Mouse (Mus musculus) liver, adult 10 weeks (tissue): ENCODE measurements around the gene Gm13287. TPM values are rescaled to one million over a fixed set of nuclear protein-coding genes. Genes with fewer than 3 reads are reported as not detected.

Source experiments
- polyA plus RNA-seq: library from polyadenylated mRNA; stranded (reverse); fragments of 350-450 nt; fragmentation: Illumina TruSeq; extraction: RNeasy Lipid Tissue Mini Kit (QIAGEN cat#74804); gene quantifications from one replicate; pipeline ENCODE4 v1.2.3, GENCODE M21; 2014; ENCODE audit warnings: low read depth, low replicate concordance

The Gm13287 gene
- polyA plus RNA-seq = not detected

DNA sequence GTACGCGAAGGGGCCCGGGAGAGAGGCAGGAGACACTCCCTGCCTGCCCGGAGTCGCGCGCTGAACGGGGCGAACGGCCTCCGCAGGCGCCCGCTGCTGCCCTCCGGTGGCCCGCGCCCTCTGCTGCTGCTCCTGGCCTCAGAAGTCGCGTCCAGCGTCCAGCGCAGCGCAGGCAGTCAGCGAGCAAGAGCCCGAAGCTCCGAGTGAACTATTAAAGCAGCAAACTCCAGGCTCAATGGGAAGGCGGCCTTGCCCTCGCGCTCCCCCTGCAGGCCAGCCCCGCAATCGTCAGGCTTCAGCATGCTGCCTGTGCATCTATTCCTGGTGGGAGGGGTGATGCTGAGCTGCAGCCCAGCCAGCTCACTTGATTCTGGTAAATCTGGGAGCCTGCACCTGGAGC lies at the start of gene Gm13287:
Gene Gm13287, plus strand, starts transcription at position 301 of the 400 bp plus-strand sequence.

GRCm38 (mm10) chr4:88754818-88755340 lies 48.2 kb upstream of the Gm13287 start, which contains the start of gene Gm13271:
Gene Gm13271, plus strand, starts transcription at chr4:88754868.

DNA sequence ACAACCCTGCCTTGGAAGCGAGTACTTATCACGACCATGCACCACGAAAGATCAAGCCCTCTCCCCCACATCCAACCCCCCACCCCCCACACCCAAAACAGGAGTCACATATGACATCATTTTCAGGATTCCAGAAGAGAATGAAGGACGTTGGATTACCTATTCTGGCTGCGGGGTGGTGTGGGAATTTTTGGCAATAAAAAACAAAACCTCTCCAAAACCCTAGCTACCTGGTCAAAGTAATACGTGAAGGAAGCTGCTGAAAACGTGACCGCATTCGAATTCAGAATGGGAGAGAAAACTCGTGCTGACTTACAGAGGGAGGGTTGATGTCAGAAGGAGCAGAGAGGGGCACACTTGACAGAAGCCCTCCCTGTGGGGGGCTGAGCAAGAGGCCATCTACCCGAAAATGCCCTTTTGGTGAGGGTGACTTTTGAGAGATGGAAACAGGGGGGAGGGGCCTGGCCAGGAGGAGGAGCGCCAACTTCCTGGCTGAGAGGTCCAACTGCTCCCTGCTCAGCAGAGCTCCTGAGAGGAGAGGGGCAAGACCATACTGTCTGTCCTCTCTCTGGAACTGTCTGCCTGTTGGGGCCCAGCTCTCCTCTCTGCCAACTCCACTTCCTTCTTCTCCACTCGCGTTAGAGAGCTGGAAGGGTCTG lies 43.3 kb upstream of the Gm13287 start, which contains the start of gene Gm13283:
Gene Gm13283, plus strand, starts transcription at position 510 of the 659 bp plus-strand sequence.

GRCm38 (mm10) chr4:88773534-88773933 lies 29.5 kb upstream of the Gm13287 start, which contains the start of gene Gm13290:
Gene Gm13290, plus strand, starts transcription at chr4:88773834.

DNA sequence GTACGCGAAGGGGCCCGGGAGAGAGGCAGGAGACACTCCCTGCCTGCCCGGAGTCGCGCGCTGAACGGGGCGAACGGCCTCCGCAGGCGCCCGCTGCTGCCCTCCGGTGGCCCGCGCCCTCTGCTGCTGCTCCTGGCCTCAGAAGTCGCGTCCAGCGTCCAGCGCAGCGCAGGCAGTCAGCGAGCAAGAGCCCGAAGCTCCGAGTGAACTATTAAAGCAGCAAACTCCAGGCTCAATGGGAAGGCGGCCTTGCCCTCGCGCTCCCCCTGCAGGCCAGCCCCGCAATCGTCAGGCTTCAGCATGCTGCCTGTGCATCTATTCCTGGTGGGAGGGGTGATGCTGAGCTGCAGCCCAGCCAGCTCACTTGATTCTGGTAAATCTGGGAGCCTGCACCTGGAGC lies 26.4 kb upstream of the Gm13287 start, which contains the start of gene Gm13289:
Gene Gm13289, plus strand, starts transcription at position 301 of the 400 bp plus-strand sequence.

GRCm38 (mm10) chr4:88779550-88779949 lies 23.5 kb upstream of the Gm13287 start, which contains the start of gene Gm13272:
Gene Gm13272, plus strand, starts transcription at chr4:88779850.

GRCm38 (mm10) chr4:88781831-88782230 lies 21.2 kb upstream of the Gm13287 start, which contains the start of gene Ifnz:
Gene Ifnz, plus strand, starts transcription at chr4:88782131.

DNA sequence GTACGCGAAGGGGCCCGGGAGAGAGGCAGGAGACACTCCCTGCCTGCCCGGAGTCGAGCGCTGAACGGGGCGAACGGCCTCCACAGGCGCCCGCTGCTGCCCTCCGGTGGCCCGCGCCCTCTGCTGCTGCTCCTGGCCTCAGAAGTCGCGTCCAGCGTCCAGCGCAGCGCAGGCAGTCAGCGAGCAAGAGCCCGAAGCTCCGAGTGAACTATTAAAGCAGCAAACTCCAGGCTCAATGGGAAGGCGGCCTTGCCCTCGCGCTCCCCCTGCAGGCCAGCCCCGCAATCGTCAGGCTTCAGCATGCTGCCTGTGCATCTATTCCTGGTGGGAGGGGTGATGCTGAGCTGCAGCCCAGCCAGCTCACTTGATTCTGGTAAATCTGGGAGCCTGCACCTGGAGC lies 17.6 kb upstream of the Gm13287 start, which contains the start of gene Gm13276:
Gene Gm13276, plus strand, starts transcription at position 301 of the 400 bp plus-strand sequence.

GRCm38 (mm10) chr4:88788402-88788801 lies 14.7 kb upstream of the Gm13287 start, which contains the start of gene Gm13277:
Gene Gm13277, plus strand, starts transcription at chr4:88788632.

GRCm38 (mm10) chr4:88791250-88791649 lies 11.8 kb upstream of the Gm13287 start, which contains the start of gene Gm13278:
Gene Gm13278, plus strand, starts transcription at chr4:88791550.

DNA sequence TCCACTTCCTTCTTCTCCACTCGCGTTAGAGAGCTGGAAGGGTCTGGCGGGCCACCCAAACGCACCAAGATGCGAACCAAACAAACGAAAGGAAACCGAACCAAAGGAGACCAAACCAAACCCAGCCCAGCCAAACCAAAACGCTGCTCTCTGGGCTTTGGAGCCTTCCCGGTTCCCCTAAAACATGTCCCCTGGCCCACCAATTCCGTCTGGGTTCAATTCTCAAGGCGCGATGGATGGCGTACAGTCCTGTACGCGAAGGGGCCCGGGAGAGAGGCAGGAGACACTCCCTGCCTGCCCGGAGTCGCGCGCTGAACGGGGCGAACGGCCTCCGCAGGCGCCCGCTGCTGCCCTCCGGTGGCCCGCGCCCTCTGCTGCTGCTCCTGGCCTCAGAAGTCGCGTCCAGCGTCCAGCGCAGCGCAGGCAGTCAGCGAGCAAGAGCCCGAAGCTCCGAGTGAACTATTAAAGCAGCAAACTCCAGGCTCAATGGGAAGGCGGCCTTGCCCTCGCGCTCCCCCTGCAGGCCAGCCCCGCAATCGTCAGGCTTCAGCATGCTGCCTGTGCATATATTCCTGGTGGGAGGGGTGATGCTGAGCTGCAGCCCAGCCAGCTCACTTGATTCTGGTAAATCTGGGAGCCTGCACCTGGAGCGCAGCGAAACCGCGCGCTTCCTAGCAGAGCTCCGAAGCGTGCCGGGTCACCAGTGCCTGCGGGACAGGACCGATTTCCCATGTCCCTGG lies 8.9 kb upstream of the Gm13287 start, which contains the start of gene Gm13275:
Gene Gm13275, plus strand, starts transcription at position 552 of the 740 bp plus-strand sequence.

GRCm38 (mm10) chr4:88797097-88797496 lies 6.0 kb upstream of the Gm13287 start, which contains the start of gene Gm13279:
Gene Gm13279, plus strand, starts transcription at chr4:88797397.

DNA sequence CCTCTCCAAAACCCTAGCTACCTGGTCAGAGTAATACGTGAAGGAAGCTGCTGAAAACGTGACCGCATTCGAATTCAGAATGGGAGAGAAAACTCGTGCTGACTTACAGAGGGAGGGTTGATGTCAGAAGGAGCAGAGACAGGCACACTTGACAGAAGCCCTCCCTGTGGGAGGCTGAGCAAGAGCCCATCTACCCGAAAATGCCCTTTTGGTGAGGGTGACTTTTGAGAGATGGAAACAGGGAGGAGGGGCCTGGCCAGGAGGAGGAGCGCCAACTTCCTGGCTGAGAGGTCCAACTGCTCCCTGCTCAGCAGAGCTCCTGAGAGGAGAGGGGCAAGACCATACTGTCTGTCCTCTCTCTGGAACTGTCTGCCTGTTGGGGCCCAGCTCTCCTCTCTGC lies 3.7 kb upstream of the Gm13287 start, which contains the start of gene Gm13285:
Gene Gm13285, plus strand, starts transcription at position 301 of the 400 bp plus-strand sequence.

DNA sequence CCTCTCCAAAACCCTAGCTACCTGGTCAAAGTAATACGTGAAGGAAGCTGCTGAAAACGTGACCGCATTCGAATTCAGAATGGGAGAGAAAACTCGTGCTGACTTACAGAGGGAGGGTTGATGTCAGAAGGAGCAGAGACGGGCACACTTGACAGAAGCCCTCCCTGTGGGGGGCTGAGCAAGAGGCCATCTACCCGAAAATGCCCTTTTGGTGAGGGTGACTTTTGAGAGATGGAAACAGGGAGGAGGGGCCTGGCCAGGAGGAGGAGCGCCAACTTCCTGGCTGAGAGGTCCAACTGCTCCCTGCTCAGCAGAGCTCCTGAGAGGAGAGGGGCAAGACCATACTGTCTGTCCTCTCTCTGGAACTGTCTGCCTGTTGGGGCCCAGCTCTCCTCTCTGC lies 2.2 kb downstream of the Gm13287 start, which contains the start of gene Gm13288:
Gene Gm13288, plus strand, starts transcription at position 301 of the 400 bp plus-strand sequence.

DNA sequence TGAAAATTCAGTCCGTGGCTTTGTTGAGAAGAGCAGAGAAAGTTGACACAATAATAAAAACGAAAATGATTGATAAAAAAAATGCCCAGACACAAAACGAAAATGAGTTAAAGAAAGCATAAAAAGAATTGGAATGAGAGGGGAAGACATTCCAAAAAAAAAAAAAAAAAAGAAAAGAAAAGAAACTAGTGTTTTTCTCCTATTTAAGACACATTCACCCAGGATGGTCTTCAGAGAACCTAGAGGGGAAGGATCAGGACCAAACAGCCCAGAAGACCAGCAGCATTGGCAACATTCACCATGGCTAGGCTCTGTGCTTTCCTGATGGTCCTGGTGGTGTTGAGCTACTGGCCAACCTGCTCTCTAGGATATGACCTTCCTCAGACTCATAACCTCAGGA lies 12.9 kb downstream of the Gm13287 start, which contains the start of gene Ifna7:
Gene Ifna7, plus strand, starts transcription at position 301 of the 400 bp plus-strand sequence.

DNA sequence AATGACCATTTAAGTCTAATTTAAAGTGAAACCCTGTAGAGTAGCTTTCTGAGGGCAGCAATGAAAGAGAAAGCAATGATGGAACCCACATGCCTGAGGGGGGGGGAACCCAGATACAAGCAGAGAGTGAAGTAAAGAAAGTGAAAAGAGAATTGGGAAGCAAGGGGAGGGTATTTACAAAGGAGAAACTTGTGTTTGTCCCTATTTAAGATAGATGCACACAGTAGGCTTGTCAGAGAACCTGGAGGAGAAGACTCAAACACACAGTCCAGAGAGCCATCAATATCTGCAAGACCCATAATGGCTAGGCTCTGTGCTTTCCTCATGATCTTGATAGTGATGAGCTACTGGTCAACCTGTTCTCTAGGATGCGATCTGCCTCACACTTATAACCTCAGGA lies 16.6 kb downstream of the Gm13287 start, which contains the start of gene Ifna11:
Gene Ifna11, plus strand, starts transcription at position 301 of the 400 bp plus-strand sequence.

DNA sequence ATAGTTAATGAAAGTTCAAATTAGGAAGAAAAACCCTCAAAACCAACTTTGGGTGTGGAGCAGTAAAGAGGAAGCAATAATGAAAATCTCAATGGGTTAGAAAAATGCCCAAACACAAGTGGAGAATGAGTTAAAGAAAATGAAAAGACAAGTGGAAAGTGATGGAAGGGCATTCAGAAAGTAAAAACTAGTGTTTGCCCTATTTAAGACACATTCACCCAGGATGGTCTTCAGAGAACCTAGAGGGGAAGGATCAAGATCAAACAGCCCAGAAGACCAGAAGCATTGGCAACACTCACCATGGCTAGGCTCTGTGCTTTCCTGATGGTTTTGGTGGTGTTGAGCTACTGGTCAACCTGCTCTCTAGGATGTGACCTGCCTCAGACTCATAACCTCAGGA lies 24.1 kb downstream of the Gm13287 start, which contains the start of gene Ifna6:
Gene Ifna6, plus strand, starts transcription at position 301 of the 400 bp plus-strand sequence.

GRCm38 (mm10) chr4:88835225-88835624 lies 32.2 kb downstream of the Gm13287 start, which contains the start of gene Ifna5:
Gene Ifna5, plus strand, starts transcription at chr4:88835525.

GRCm38 (mm10) chr4:88841438-88841911 lies 38.4 kb downstream of the Gm13287 start, which contains the start of gene Ifna4:
Gene Ifna4, plus strand, starts transcription at chr4:88841861.

GRCm38 (mm10) chr4:88849698-88850097 lies 46.6 kb downstream of the Gm13287 start, which contains the start of gene Ifna1:
Gene Ifna1, plus strand, starts transcription at chr4:88850087.

